Mouse (Mus musculus): ENCODE data around the gene Mylip. TPM values are rescaled to one million over a fixed set of nuclear protein-coding genes. Genes with fewer than 3 reads are reported as not detected.

Mylip gene
- polyA plus RNA-seq, 2 experiments: 3.3 to 8.2 TPM

DNA sequence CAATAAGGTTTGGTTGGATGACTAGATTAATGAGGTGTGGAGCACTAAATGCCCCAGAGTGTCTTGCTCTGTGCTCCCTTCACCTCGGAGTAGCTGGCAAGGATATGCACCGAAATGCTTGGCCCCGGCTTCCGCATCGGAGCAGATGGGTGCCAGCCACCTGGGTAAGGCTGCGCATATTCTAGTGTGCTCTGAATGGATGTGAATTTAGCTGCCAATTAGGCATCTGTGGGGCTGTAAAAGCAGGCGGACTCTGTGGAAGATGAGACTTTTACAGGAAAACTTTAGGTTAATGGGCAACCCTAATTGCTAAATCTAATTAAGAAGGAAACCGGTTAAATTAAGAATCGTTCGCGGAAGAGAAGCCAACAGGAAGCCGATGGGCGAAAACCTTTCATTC is 32.7 kb downstream of the Mylip start:
- WGBS (ENCODE audit: insufficient replicate concordance): 82% methylated on average over 13 of the region's 13 CpGs
- TF ChIP-seq EP300 (IDR thresholded peaks at IDR 0.05; ENCODE audit: low read depth) (no peak), CTCF (IDR thresholded peaks at IDR 0.05; ENCODE audit: low read depth) (no peak)
- Histone ChIP-seq H3K4me3 (ENCODE audit: insufficient read depth in 1 of 2, low read depth in 2 of 2, low read length in 2 of 2) (no peak overlapping the region), H3K4me2 (ENCODE audit: low read depth) (no peak overlapping the region), H3K36me3 (replicated peaks; ENCODE audit: control insufficient read depth, insufficient read depth, low read depth) (no peaks in the 10 kb centered on the region), H3K9ac (replicated peaks) (no peak overlapping the region), H3K4me1 (replicated peaks; ENCODE audit: control insufficient read depth in 2 of 2, insufficient read depth in 2 of 2, low read length in 1 of 2) (no peaks in the 10 kb centered on the region), H3K9me3 (ENCODE audit: control insufficient read depth, low read length) (no peaks in the 10 kb centered on the region), H3K27ac (no peak overlapping the region), H3K27me3 (ENCODE audit: control insufficient read depth, insufficient read depth, low read length) (peaks cover 9% of the 10 kb centered on the region; the same call in 1 of the 2 replicates)
- DNase-seq (ENCODE audit: low read depth in 3 of 3, low spot score in 3 of 3): no peak
- ATAC-seq (ENCODE audit: insufficient read depth): no peak

DNA sequence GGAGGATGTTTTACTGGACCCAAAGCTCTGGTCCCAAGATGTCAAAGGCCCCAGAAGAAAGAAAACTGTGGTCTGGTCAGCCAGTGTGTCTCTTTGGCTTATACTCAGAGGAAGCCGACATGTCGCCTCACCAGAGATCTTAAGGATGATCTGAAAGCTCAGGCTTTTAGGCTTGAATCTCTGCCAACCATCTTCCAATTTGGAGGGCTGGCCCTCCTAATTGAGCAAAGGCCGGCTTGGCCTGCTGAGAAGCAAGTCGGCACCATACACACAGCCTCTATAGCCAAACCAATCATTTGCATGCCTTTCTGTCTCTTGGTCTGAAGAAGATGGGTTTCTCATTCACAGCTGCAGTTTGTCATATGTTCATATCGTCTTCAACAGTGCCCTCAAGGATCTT is 33.2 kb downstream of the Mylip start:
- no peak overlapping the region for H3K4me2 ChIP-seq (ENCODE audit: low read depth)
- H3K27me3 ChIP-seq (ENCODE audit: control insufficient read depth, insufficient read depth, low read length): peaks cover 9% of the 10 kb centered on the region; the same call in 1 of the 2 replicates
- H3K4me3 ChIP-seq (ENCODE audit: insufficient read depth in 1 of 2, low read depth in 2 of 2, low read length in 2 of 2): no peak overlapping the region
- no peak for TF ChIP-seq CTCF (IDR thresholded peaks at IDR 0.05; ENCODE audit: low read depth)
- no peak for TF ChIP-seq EP300 (IDR thresholded peaks at IDR 0.05; ENCODE audit: low read depth)
- no peaks in the 10 kb centered on the region for H3K36me3 ChIP-seq (replicated peaks; ENCODE audit: control insufficient read depth, insufficient read depth, low read depth)
- WGBS (ENCODE audit: insufficient replicate concordance): 73% methylated on average over 5 of the region's 5 CpGs
- H3K9me3 ChIP-seq (ENCODE audit: control insufficient read depth, low read length): no peaks in the 10 kb centered on the region
- no peak overlapping the region for H3K9ac ChIP-seq (replicated peaks)
- ATAC-seq (ENCODE audit: insufficient read depth) (no peak), DNase-seq (ENCODE audit: low read depth in 3 of 3, low spot score in 3 of 3) (no peak)
- H3K27ac ChIP-seq: no peak overlapping the region
- H3K4me1 ChIP-seq (replicated peaks; ENCODE audit: control insufficient read depth in 2 of 2, insufficient read depth in 2 of 2, low read length in 1 of 2): no peaks in the 10 kb centered on the region

DNA sequence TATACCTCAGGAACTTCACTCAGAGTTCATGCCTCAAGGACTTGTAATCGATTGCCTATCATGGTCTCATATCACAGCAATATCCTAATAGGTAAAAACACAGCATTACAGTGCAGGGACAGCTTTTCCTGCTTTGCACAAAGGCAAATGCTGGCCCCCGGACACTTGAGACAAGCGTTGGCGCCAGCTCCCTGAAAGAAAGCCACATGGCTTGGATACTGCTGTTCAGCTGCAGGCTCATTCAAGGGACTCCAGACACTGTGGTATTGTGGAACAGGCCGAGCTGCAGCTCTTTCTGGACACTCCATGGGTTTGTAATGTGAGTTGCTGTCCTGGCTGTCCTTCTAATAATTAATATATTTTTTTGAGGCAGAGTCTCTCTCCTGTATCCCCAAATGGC is 34.4 kb downstream of the Mylip start:
- Histone ChIP-seq H3K36me3 (replicated peaks; ENCODE audit: control insufficient read depth, insufficient read depth, low read depth) (no peaks in the 10 kb centered on the region), H3K4me1 (replicated peaks; ENCODE audit: control insufficient read depth in 2 of 2, insufficient read depth in 2 of 2, low read length in 1 of 2) (peaks cover 0 to 2% of the 10 kb centered on the region in 2 experiments; a peak in 1 of 4 replicates), H3K9ac (replicated peaks) (no peak overlapping the region), H3K27me3 (ENCODE audit: control insufficient read depth, insufficient read depth, low read length) (peaks cover 9% of the 10 kb centered on the region; the same call in 1 of the 2 replicates), H3K4me3 (ENCODE audit: insufficient read depth in 1 of 2, low read depth in 2 of 2, low read length in 2 of 2) (no peak overlapping the region), H3K27ac (no peak overlapping the region), H3K9me3 (ENCODE audit: control insufficient read depth, low read length) (no peaks in the 10 kb centered on the region), H3K4me2 (ENCODE audit: low read depth) (no peak overlapping the region)
- TF ChIP-seq EP300 (IDR thresholded peaks at IDR 0.05; ENCODE audit: low read depth) (no peak), CTCF (IDR thresholded peaks at IDR 0.05; ENCODE audit: low read depth) (no peak)
- DNase-seq (ENCODE audit: low read depth in 3 of 3, low spot score in 3 of 3): no peak
- 63% methylated on average over 5 of the region's 5 CpGs for WGBS (ENCODE audit: insufficient replicate concordance)
- no peak for ATAC-seq (ENCODE audit: insufficient read depth)

DNA sequence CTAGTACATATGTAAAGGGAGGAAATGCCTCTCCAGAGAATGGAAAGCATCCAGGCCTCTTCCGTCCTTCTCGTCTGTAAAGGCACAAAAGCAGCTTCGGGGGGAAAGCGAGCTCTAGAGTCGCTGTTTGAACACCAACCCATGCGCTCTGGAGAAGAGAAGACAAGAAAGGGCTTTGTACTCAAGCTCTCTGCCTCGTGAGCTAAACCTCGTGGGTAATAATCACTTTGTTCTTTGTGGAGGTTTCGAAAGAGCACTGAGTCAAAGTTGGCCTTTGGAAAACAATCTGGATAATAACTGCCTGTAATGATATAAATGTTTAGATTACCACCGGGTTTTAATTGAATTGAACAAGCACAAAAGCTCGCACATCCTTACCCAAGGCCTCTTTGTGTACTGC is 39.7 kb downstream of the Mylip start:
- Histone ChIP-seq H3K4me3 (ENCODE audit: insufficient read depth in 1 of 2, low read depth in 2 of 2, low read length in 2 of 2) (no peak overlapping the region), H3K36me3 (replicated peaks; ENCODE audit: control insufficient read depth, insufficient read depth, low read depth) (no peaks in the 10 kb centered on the region), H3K9ac (replicated peaks) (no peak overlapping the region), H3K9me3 (ENCODE audit: control insufficient read depth, low read length) (no peaks in the 10 kb centered on the region), H3K27ac (no peak overlapping the region), H3K4me1 (replicated peaks; ENCODE audit: control insufficient read depth in 2 of 2, insufficient read depth in 2 of 2, low read length in 1 of 2) (peaks cover 0 to 3% of the 10 kb centered on the region in 2 experiments; a peak in 1 of 4 replicates), H3K27me3 (ENCODE audit: control insufficient read depth, insufficient read depth, low read length) (no peaks in the 10 kb centered on the region; the same call in 1 of the 2 replicates), H3K4me2 (ENCODE audit: low read depth) (no peak overlapping the region)
- TF ChIP-seq CTCF (IDR thresholded peaks at IDR 0.05; ENCODE audit: low read depth) (no peak), EP300 (IDR thresholded peaks at IDR 0.05; ENCODE audit: low read depth) (no peak)
- ATAC-seq (ENCODE audit: insufficient read depth) (no peak), DNase-seq (ENCODE audit: low read depth in 3 of 3, low spot score in 3 of 3) (no peak)
- WGBS (ENCODE audit: insufficient replicate concordance): 64% methylated on average over 11 of the region's 11 CpGs

DNA sequence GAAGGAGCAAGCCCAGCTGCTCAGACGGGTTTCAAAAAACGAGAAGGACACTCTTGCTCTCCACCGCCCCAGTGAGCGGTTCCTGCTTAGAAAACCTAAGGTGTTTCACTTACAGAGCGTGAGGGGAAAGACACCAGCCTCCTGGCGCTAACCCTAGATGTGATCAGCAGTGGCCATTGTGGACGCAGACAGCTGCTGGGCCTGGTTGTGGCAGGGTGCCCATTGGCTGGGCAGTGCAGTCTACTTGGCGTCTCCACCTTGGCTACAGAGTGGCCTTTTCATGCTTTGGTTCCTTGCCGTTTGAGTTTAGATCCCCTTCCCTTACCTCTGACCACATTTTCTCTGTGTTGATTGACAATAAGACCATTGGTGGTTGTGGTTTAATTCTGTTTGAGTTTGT is 47.6 kb downstream of the Mylip start:
- DNase-seq (ENCODE audit: low read depth in 3 of 3, low spot score in 3 of 3) (no peak), ATAC-seq (ENCODE audit: insufficient read depth) (no peak)
- Histone ChIP-seq H3K9me3 (ENCODE audit: control insufficient read depth, low read length) (no peaks in the 10 kb centered on the region), H3K27me3 (ENCODE audit: control insufficient read depth, insufficient read depth, low read length) (peaks cover 3% of the 10 kb centered on the region; the same call in 1 of the 2 replicates), H3K4me2 (ENCODE audit: low read depth) (no peak overlapping the region), H3K36me3 (replicated peaks; ENCODE audit: control insufficient read depth, insufficient read depth, low read depth) (no peaks in the 10 kb centered on the region), H3K4me1 (replicated peaks; ENCODE audit: control insufficient read depth in 2 of 2, insufficient read depth in 2 of 2, low read length in 1 of 2) (no peaks in the 10 kb centered on the region), H3K27ac (no peak overlapping the region), H3K4me3 (ENCODE audit: insufficient read depth in 1 of 2, low read depth in 2 of 2, low read length in 2 of 2) (no peak overlapping the region), H3K9ac (replicated peaks) (no peak overlapping the region)
- TF ChIP-seq EP300 (IDR thresholded peaks at IDR 0.05; ENCODE audit: low read depth) (no peak), CTCF (IDR thresholded peaks at IDR 0.05; ENCODE audit: low read depth) (no peak)
- 70% methylated on average over 9 of the region's 9 CpGs for WGBS (ENCODE audit: insufficient replicate concordance)

All from liver, embryonic 14.5 days (tissue).